Mouse (Mus musculus): Measurements from ENCODE around the gene Ino80d. TPM values are rescaled to one million over a fixed set of nuclear protein-coding genes. Genes with fewer than 3 reads are reported as not detected.

The Ino80d gene
- polyA plus RNA-seq, 1 experiment from 2014 or later, result 9.6 TPM

DNA sequence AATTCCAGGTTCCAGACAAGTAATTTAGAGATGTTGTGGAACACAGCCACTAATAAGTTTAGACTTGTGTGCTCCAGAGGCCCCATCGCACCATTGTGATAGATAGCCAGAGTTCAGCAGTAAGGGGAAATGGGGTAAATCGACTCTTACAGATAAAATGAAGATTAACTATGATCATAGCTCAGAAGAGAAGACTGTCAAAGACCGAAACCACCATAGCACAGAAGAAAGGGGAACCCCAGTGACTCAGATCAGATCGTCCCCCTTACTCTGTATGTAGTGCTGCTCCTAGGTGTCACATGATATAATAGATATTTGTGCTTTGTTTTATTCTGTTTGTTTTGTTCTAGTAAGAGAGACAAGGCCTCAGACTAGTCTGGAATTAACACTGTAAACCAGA lies 5.2 kb upstream of the Ino80d start:
- Histone ChIP-seq H3K9me3 (no peaks in the 10 kb centered on the region), H3K27me3 (ENCODE audit: insufficient read depth, poor library complexity, severe bottlenecking) (no peaks in the 10 kb centered on the region), H3K4me3 (no peak overlapping the region), H3K36me3 (peaks cover 71% of the 10 kb centered on the region), H3K27ac (no peak overlapping the region), H3K4me1 (replicated peaks) (peaks cover 21% of the 10 kb centered on the region)
- 93% methylated on average over 4 of the region's 4 CpGs for WGBS
- no peak for DNase-seq (ENCODE audit: low spot score)

DNA sequence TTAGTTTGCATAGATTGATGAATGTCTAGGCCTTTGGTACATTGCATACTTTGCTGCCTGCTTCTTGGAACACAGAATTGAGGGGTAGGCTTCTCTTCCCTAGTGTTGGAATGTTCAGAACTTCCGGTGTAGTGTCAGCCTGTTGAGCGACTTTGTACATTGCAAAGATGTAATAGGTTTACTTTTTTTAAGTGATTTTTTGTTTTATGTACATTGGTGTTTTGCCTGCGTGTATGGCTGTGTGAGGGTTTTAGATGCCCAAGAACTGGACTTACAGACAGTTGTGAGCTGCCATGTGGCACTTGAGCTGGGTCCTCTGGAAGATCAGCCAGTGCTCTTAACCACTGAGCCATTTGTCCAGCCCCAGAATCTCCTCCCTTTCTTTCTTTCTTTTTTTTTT lies 1.1 kb upstream of the Ino80d start:
- peak overlapping the region; percentile 100 for H3K27ac ChIP-seq
- H3K36me3 ChIP-seq, result peaks cover 33% of the 10 kb centered on the region
- no peaks in the 10 kb centered on the region for H3K27me3 ChIP-seq (ENCODE audit: insufficient read depth, poor library complexity, severe bottlenecking)
- 72% methylated on average over 3 of the region's 3 CpGs for WGBS
- H3K4me3 ChIP-seq, result peak overlapping the region; percentile 97
- no peak for DNase-seq (ENCODE audit: low spot score)
- H3K4me1 ChIP-seq (replicated peaks), result peaks cover 37% of the 10 kb centered on the region
- no peaks in the 10 kb centered on the region for H3K9me3 ChIP-seq

DNA sequence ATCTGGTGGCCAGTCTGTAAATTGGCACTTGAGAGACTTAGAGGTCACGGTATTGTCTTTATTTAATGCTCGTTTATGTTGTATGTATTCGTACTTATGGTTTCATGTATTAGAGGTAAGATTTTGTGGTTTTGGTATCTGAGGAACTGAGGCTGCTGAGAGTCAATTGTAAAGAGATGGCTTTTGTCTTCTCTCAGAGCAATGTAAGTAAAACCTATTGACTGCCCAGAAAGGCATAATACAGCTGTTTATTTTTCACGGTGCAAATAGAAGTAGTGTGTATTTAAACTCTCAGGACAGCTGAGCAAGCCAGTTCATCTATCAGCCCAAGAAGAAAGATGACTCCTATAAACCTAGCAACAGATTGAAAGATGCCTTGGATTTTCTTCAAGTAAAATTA lies 629 bp upstream of the Ino80d start:
- no peak for DNase-seq (ENCODE audit: low spot score)

DNA sequence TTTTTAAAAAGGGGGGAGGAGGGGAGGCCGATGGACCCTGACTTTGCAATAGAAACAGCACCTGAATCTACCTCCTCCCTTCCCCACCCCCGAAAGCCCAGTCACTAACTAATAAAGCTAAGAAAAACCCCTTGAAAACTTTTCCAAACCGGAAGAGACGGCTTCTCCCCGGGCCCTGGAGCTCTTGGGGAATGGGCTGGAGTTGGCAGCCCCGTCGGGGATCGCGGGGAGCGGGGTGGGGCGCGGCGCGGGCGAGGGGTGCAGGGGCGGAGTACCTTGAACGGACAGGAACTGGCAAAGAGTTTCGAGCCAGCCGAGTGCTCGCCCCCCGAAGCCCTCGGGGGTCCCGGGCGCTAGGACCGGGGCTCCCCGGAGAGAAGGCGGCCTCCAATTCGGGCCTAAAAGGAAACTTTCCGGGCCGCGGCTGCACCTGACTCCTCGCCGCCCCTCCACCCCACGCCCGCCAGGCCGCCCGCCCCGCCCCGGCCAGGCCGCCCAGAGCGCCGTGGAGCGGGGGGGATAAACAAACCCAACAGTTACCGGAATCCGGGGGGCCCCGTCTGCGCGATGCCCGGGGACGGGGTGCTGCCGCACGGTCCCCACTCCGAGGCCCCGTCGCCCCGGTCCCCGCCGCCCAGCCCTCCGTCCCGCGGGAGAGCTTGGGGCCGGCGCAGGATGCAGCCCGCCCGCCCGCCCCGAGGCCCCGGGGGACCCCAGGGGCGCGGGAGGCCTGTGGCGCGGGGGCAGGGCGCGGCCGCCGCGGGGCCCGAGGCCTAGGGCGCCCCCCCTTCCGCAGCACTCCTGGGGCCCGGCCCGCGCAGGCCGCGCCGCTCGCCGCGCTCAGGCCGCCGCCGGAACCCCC lies 962 bp downstream of the Ino80d start:
- Histone ChIP-seq H3K9me3 (no peaks in the 10 kb centered on the region), H3K27ac (peak overlapping the region; percentile 100), H3K4me3 (peak overlapping the region; percentile 97), H3K4me1 (replicated peaks) (peaks cover 46% of the 10 kb centered on the region), H3K27me3 (ENCODE audit: insufficient read depth, poor library complexity, severe bottlenecking) (no peaks in the 10 kb centered on the region), H3K36me3 (peaks cover 18% of the 10 kb centered on the region)
- DNase-seq (ENCODE audit: low spot score), result peak; percentile 45
- WGBS, result under 1% methylated on average over 78 of the region's 92 CpGs

More for the DNA sequence above, 629 bp upstream of the Ino80d start:
- peaks cover 28% of the 10 kb centered on the region for H3K36me3 ChIP-seq
- WGBS, result 38% methylated on average over 4 of the region's 4 CpGs
- H3K4me3 ChIP-seq, result peak overlapping the region; percentile 97
- H3K4me1 ChIP-seq (replicated peaks), result peaks cover 41% of the 10 kb centered on the region
- H3K27ac ChIP-seq, result peak overlapping the region; percentile 100
- no peaks in the 10 kb centered on the region for H3K27me3 ChIP-seq (ENCODE audit: insufficient read depth, poor library complexity, severe bottlenecking)
- no peaks in the 10 kb centered on the region for H3K9me3 ChIP-seq

DNA sequence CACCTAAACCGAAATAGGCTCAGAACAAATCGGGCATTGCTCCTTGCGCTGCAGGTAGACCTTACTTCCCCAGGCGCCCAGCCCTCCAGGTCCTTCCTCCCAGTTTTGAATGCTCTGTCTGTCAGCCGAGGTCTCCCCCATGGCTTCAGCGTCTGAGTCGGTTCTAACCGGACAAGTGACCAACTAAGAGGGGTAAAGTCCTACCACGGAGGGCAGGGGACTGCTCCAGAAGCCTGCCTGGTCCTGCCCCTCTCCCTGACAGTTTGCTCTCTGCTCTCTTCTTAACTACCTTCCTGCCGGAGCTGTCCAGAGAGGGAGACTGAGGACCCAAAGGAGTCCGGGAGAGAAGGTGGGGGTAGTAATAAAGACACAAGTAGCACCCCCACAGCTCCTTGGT lies 1.6 kb downstream of the Ino80d start:
- peak; percentile 54 for DNase-seq (ENCODE audit: low spot score)
- H3K27me3 ChIP-seq (ENCODE audit: insufficient read depth, poor library complexity, severe bottlenecking), result no peaks in the 10 kb centered on the region
- 6% methylated on average over 11 of the region's 11 CpGs for WGBS
- peak overlapping the region; percentile 97 for H3K4me3 ChIP-seq
- H3K36me3 ChIP-seq, result peaks cover 13% of the 10 kb centered on the region
- no peaks in the 10 kb centered on the region for H3K9me3 ChIP-seq
- peaks cover 46% of the 10 kb centered on the region for H3K4me1 ChIP-seq (replicated peaks)
- H3K27ac ChIP-seq, result peak overlapping the region; percentile 100

- WGBS, result 51% methylated on average over 8 of the region's 8 CpGs
- Histone ChIP-seq H3K4me1 (replicated peaks) (peaks cover 46% of the 10 kb centered on the region), H3K27me3 (ENCODE audit: insufficient read depth, poor library complexity, severe bottlenecking) (no peaks in the 10 kb centered on the region), H3K36me3 (peaks cover 13% of the 10 kb centered on the region), H3K4me3 (peak overlapping the region; percentile 97), H3K27ac (peak overlapping the region; percentile 100), H3K9me3 (no peaks in the 10 kb centered on the region)
- DNase-seq (ENCODE audit: low spot score), result no peak
Observed at GRCm38 (mm10) chr1:63112151-63112864, 2.2 kb downstream of the Ino80d start.

DNA sequence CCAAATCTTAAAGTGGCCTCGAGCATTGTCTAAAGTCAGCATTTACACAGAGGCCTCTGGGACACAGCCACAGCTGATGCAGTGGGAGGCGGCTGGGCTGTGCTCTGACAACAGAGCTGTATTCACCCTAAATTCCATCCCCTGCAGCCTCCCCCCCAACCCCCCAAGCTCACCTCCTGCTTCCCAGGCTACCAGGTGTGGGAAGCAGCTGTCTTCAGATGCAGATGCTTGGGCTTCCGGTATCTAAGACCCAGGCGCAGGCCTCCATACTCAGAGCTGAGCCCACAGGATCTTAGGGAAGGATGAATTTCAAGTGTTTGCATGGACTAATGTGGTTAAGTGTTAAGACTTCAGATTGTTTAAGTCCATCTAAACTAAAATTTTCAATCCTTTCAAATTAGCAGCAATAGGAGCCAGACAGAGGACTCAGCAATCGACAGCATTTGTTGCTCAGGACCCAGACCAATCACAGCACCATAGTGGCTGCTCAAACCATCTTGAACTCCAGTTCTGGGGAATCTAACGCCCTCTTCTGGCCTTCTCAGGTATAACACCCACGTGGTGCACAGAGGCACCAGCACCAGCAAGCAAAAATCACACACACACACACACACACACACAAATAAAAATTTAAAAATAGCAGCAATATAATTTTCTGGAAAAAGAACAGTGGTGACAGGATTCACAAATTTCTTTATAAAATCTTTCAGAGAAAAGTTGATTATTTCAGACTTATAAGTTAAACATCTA lies 3.8 kb downstream of the Ino80d start:
- Histone ChIP-seq H3K4me3 (no peak overlapping the region), H3K27me3 (ENCODE audit: insufficient read depth, poor library complexity, severe bottlenecking) (no peaks in the 10 kb centered on the region), H3K36me3 (peaks cover 14% of the 10 kb centered on the region), H3K9me3 (no peaks in the 10 kb centered on the region), H3K27ac (peak overlapping the region; percentile 31; the same call in 1 of the 2 replicates), H3K4me1 (replicated peaks) (peaks cover 34% of the 10 kb centered on the region)
- WGBS, result 45% methylated on average over 7 of the region's 7 CpGs
- DNase-seq (ENCODE audit: low spot score), result peak; percentile 51

DNA sequence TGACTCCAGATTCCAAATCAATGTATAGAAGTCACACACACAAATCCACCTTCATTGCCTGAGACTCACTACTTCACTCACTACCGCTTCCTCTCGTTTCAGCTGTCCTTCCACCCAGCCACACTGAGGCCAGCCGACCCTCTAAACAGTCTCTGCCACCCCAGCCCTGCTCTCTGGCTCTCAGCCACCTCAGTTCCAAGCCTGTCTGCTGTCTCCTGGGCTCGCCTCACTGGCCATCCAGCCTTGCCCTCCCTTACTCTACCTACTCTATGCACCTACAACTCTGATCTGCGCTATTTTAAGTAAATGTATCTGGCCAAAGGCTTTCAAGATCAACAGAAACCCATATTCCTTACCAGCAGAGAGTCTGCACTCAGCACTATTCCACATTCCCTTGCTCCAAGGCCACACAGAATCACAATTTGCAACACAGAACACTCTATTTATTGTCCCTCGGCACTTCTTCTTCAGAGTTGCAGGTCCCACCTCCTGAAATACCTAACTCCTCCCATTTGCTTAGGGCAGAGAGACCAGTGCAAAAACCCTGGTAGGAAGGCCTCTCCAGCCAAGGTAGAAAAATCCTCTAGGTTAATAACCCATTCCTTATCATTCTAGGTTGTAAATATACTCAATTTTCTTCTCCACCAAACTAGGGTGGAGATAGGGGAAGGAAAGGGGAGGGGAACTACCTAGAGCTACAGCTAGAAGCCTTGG lies 6.7 kb downstream of the Ino80d start:
- 83% methylated on average over 6 of the region's 6 CpGs for WGBS
- Histone ChIP-seq H3K4me3 (no peak overlapping the region), H3K27me3 (ENCODE audit: insufficient read depth, poor library complexity, severe bottlenecking) (no peaks in the 10 kb centered on the region), H3K36me3 (peaks cover 43% of the 10 kb centered on the region), H3K27ac (no peak overlapping the region), H3K4me1 (replicated peaks) (peaks cover 22% of the 10 kb centered on the region), H3K9me3 (no peaks in the 10 kb centered on the region)
- no peak for DNase-seq (ENCODE audit: low spot score)

DNA sequence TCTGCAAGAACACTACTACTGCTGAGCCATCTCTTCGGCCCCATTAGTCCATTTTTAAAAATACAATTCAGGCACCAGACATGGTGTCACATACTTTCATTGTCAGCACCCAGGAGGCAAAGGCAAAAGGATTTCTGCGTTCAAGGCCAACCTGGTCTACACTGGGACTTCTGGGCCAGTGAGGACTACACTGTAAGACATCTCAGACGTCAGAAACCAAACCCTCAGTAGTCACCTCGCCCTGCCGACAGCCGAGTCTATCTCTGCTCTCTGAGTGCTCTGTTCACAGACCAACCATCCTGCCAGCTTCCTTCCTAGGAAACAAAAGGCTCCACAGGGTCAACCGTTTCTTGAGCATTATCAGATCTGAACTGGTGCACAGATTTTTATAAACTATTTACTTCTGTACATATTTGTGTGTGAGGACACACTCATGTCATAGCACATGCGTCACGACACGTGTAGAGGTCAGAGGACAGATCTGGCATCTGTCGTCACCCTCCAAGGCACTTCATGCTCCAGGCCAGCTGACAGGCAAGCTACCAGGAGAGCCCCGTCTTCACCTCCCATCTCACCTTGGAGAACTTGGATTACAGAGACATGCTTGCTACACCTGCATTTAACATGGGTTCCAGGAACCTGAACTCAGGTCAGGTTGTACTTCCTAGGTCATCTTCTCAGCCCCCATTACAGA lies 11.6 kb downstream of the Ino80d start:
- Histone ChIP-seq H3K36me3 (peaks cover 83% of the 10 kb centered on the region), H3K27me3 (ENCODE audit: insufficient read depth, poor library complexity, severe bottlenecking) (no peaks in the 10 kb centered on the region), H3K4me3 (no peak overlapping the region), H3K9me3 (no peaks in the 10 kb centered on the region), H3K27ac (no peak overlapping the region), H3K4me1 (replicated peaks) (no peaks in the 10 kb centered on the region)
- no peak for DNase-seq (ENCODE audit: low spot score)
- WGBS, result 91% methylated on average over 12 of the region's 12 CpGs

DNA sequence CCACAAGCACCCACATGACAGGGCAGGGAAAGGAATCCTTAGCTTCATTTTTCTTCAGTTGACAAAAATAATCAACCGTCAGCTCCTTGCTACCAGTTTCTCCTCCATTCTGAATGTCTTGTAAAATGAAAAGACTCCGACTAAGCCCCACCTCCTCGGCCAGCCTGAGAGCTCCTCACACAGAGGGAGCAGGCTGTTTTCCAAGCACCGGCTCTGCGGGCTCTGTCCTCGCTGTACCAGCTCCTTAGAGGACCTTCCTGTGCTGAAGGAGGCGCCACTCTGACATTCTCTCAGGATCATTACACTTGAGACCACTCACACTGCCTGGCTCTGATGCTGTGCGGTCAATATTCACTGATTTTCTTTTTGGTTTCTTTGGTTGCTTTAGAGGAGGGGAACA lies 14.3 kb downstream of the Ino80d start:
- no peaks in the 10 kb centered on the region for H3K27me3 ChIP-seq (ENCODE audit: insufficient read depth, poor library complexity, severe bottlenecking)
- H3K4me1 ChIP-seq (replicated peaks), result no peaks in the 10 kb centered on the region
- H3K27ac ChIP-seq, result no peak overlapping the region
- H3K9me3 ChIP-seq, result no peaks in the 10 kb centered on the region
- DNase-seq (ENCODE audit: low spot score), result no peak
- H3K36me3 ChIP-seq, result peaks cover 96% of the 10 kb centered on the region
- H3K4me3 ChIP-seq, result no peak overlapping the region
- WGBS, result 94% methylated on average over 8 of the region's 8 CpGs

- peaks cover 96% of the 10 kb centered on the region for H3K36me3 ChIP-seq
- no peaks in the 10 kb centered on the region for H3K4me1 ChIP-seq (replicated peaks)
- no peak overlapping the region for H3K4me3 ChIP-seq
- H3K27me3 ChIP-seq (ENCODE audit: insufficient read depth, poor library complexity, severe bottlenecking), result no peaks in the 10 kb centered on the region
- H3K9me3 ChIP-seq, result no peaks in the 10 kb centered on the region
- H3K27ac ChIP-seq, result no peak overlapping the region
- DNase-seq (ENCODE audit: low spot score), result no peak
- 86% methylated on average over 4 of the region's 4 CpGs for WGBS
Observed at GRCm38 (mm10) chr1:63098831-63099230, 15.6 kb downstream of the Ino80d start.

DNA sequence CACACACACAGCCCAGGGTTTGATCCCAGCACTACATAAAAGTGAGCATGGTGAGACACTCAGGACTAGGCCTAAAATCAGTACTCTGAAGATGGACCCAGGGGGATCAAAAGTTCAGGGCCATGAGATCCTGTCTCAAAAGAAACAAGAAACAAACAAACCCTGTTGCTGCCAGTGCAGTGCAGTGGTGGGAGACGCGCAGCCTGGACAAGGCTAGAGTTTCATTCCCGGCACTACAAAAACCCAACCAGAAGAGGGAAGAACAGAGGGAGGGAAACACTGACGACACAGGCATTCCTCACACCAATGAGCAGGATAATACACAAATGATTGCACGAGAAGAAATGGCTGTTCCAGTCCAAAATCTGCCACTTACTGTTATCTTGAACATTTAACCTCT lies 18.4 kb downstream of the Ino80d start:
- no peaks in the 10 kb centered on the region for H3K4me1 ChIP-seq (replicated peaks)
- H3K9me3 ChIP-seq, result no peaks in the 10 kb centered on the region
- peaks cover 99% of the 10 kb centered on the region for H3K36me3 ChIP-seq
- WGBS, result 78% methylated on average over 5 of the region's 5 CpGs
- no peaks in the 10 kb centered on the region for H3K27me3 ChIP-seq (ENCODE audit: insufficient read depth, poor library complexity, severe bottlenecking)
- no peak overlapping the region for H3K27ac ChIP-seq
- DNase-seq (ENCODE audit: low spot score), result no peak
- H3K4me3 ChIP-seq, result no peak overlapping the region

All from hindbrain, embryonic 10.5 days (tissue).